Mouse (Mus musculus) heart, embryonic 13.5 days (tissue): Measurements from ENCODE around the gene Chfr. TPM values are rescaled to one million over a fixed set of nuclear protein-coding genes. Genes with fewer than 3 reads are reported as not detected.
A peak's percentile ranks its signal among the peaks of the same experiment; 100 is the strongest.

Experiments
- ATAC-seq: fragments of 200-750 bp; cut with Nextera tagmentation; 2 replicates; pipeline ENCODE4 v1.8.0; 2017; ENCODE audit warnings: moderate TSS enrichment; ENCODE audit not compliant: insufficient number of reproducible peaks, low FRiP score, low TSS enrichment; ENCODE audit errors: extremely low read depth
- H3K27ac ChIP-seq: fragments of 300-500 bp; sonication (generic); replicated peaks from 2 replicates; pipeline ENCODE4 v1.5.1; 2015; ENCODE audit warnings: moderate library complexity, mild to moderate bottlenecking, inconsistent platforms
- H3K27me3 ChIP-seq: fragments of 300-500 bp; sonication (generic); replicated peaks from 2 replicates; pipeline ENCODE4 v1.6.1; 2015; ENCODE audit warnings: mild to moderate bottlenecking, inconsistent platforms
- H3K36me3 ChIP-seq: fragments of 300-500 bp; sonication (generic); 2 replicates; pipeline ENCODE4 v1.6.1; 2015; ENCODE audit warnings: mild to moderate bottlenecking, inconsistent platforms
- H3K4me1 ChIP-seq: fragments of 300-500 bp; sonication (generic); 2 replicates; pipeline ENCODE4 v1.6.1; 2015; ENCODE audit warnings: inconsistent platforms
- H3K4me2 ChIP-seq: fragments of 300-500 bp; sonication (generic); 2 replicates; pipeline ENCODE4 v1.6.1; 2015; ENCODE audit warnings: inconsistent platforms, mild to moderate bottlenecking, moderate library complexity
- H3K4me3 ChIP-seq: fragments of 300-500 bp; sonication (generic); 2 replicates; pipeline ENCODE4 v1.5.1; 2015; ENCODE audit warnings: moderate library complexity, mild to moderate bottlenecking, inconsistent platforms
- H3K9ac ChIP-seq: fragments of 300-500 bp; sonication (generic); 2 replicates; pipeline ENCODE4 v1.6.1; 2015; ENCODE audit warnings: inconsistent platforms, mild to moderate bottlenecking, moderate library complexity
- H3K9me3 ChIP-seq: fragments of 300-500 bp; sonication (generic); 2 replicates; pipeline ENCODE4 v1.6.1; 2016; ENCODE audit warnings: inconsistent platforms
- WGBS: fragments of 180-500 bp; shearing (Covaris S2); methylation state at CpG from one replicate; pipeline ENCODE4 v1.1.7; 2015; ENCODE audit warnings: mixed read lengths; 5-methylcytosine and 5-hydroxymethylcytosine counted together
- polyA plus RNA-seq: library from polyadenylated mRNA; unstranded; fragments of >200 nt; fragmentation: Nextera tagmentation; extraction: Ambion mirVana; gene quantifications from 2 replicates; pipeline ENCODE4 v1.2.1, GENCODE M21; 2015

Chfr gene
- polyA plus RNA-seq = 25.8 and 29.9 TPM in 2 replicates

DNA sequence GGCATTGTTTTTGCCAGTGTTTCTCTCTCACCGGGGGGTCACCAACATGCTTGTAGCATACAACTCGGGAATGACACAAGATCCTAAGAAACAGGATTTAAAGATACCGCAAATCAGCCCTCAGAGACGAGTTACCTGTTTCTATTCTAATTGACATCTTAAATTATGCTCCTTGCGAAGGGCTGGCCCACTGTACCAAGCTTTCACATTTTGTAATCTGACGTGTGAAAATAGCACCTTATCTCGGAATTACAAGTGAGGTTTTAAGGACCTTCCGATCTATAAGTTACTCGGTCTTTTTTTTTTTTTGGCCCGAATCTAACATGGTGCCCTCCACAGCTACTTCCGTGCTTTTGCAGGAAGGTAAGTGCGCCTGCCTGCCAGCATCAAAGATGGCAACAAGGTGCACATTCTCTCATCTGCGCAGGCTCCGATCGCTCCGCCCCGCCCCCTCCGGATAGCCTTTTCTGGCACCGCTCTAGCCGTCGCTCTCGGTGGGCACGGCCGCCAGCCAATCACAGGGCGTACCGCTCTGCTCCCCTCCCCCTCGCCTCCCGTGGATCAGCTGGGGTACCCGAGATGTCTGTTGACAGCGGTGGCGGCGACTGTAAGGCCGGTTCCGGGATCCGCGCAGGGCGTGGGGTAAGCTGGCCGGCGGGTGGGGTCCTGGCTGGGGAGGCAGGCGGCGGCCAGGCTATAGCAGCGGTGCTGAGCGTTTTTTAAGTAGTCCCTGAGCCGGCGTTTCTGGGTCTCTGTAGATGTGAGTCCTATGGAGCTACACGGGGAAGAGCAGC lies at the start of gene Chfr:
Gene Chfr, plus strand, starts transcription at position 550 of the 794 bp plus-strand sequence.
- ATAC-seq = peak; percentile 100
- H3K27me3 ChIP-seq = no peaks in the 10 kb centered on the region
- H3K9ac ChIP-seq = peak within 1 kb of the TSS; percentile 92
- H3K4me2 ChIP-seq = peak within 1 kb of the TSS; percentile 88
- peaks cover 34% of the 10 kb centered on the region for H3K36me3 ChIP-seq
- H3K4me1 ChIP-seq = peaks cover 20% of the 10 kb centered on the region
- 3% methylated on average over 46 of the region's 46 CpGs for WGBS
- peak within 1 kb of the TSS; percentile 71 for H3K4me3 ChIP-seq
- peaks cover 11% of the 10 kb centered on the region; the same call in 1 of the 2 replicates for H3K9me3 ChIP-seq
- peak within 1 kb of the TSS; percentile 77 for H3K27ac ChIP-seq

DNA sequence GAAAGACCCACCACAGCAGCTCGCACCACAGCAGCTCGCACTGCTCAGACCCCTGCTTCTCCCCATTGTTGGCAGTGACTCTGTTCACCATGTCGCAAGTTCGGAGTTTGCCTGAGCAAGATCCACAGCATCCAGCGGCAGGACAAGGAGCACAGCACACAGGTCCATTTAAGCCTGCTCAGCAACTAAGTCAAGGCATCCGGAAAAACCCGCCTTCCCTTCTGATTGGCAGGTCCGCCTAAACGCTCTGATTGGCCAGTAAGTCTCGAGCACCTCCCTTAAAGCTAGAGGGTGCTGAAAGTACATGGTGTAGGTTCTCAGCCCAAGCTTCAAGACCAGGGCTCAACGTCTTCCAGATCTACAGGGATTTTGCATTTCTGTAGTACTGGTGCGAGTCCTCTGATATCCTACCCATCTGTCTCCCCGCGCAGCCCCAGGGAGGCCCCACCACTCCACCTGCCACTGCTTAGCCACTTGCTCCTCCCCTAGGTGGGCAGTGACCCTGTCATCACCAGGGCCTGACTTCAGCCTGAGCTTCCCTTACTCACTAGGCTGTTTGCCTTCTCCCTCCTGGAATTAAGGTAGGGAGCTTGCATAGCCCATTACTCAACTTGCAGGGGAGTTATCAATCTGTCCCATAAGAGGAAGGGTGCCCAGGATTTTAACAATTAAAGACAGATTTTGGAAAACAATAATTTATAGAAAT lies 49.3 kb upstream of the Chfr start:
- 20% methylated on average over 14 of the region's 14 CpGs for WGBS
- H3K27me3 ChIP-seq = no peaks in the 10 kb centered on the region
- peak overlapping the region; percentile 42 for H3K4me2 ChIP-seq
- H3K9me3 ChIP-seq = peaks cover 7% of the 10 kb centered on the region
- no peak for ATAC-seq
- H3K36me3 ChIP-seq = no peaks in the 10 kb centered on the region
- no peaks in the 10 kb centered on the region for H3K4me1 ChIP-seq
- no peak overlapping the region for H3K9ac ChIP-seq
- no peak overlapping the region for H3K27ac ChIP-seq
- H3K4me3 ChIP-seq = no peak overlapping the region

DNA sequence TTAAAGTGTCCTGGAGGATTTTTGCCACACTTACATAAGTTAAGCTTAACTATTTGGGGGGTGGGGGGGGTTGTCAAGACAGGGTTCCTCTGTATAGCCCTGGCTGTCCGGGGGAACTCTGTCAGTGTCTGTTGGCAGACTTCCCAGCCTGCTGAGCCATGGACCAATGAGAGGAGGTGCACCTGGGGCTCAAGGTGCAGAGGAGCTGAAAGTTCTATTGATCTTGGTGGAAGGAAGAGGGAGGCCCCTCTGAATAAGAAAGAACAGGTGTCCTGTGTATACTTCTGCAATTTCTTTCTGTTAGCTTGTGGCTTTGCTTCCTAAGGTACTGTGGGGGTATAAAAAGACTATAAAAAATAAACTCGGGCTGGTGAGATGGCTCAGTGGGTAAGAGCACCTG lies 44.1 kb upstream of the Chfr start:
- no peak for ATAC-seq
- 62% methylated on average over 2 of the region's 2 CpGs for WGBS
- Histone ChIP-seq H3K4me1 (peaks cover 9% of the 10 kb centered on the region; the same call in 1 of the 2 replicates), H3K9ac (no peak overlapping the region), H3K27me3 (no peaks in the 10 kb centered on the region), H3K4me3 (no peak overlapping the region), H3K36me3 (no peaks in the 10 kb centered on the region), H3K27ac (no peak overlapping the region), H3K4me2 (no peak overlapping the region), H3K9me3 (no peaks in the 10 kb centered on the region)

DNA sequence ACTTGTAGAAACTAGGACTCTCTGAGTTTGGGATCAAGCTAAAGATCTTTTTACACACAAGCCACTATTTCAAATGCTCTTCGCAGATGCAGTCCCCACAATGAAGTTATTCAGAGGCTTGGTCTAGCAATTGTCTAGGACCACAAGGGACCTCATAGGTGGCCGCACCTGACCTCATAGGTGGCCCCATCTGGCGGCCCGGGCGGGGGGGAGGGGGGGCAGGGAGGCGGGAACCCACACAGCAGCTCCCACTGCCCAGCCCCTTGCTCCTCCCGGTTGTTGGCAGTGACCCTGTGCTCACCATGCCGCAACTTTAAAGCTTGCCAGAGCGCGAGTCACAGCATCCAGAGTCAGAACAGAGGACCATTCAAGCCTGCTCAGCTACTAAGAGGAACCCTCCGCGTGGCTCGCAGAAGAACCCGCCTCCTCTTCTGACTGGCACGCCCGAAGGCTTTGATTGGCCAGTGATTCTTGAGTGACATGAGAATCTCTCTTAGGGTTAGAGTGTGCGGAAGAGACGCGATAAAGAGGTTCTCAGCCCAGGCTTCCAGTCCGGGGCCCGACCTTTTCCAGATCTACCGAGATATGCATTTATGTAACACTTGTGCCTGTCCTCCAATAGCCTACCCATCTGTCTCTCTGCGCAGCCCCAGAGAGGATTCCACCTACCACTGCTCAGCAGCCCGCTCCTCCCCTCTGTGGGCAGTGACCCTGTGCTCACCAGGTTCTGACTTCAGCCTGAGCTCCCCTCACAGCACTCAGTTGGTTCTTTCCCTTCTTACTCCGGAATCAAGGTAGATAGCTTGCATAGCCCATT lies 41.4 kb upstream of the Chfr start, which contains the start of gene Gm35315:
Gene Gm35315, minus strand, starts transcription at position 391 of the 817 bp plus-strand sequence.
- Histone ChIP-seq H3K4me1 (peaks cover 9% of the 10 kb centered on the region; the same call in 1 of the 2 replicates), H3K9me3 (no peaks in the 10 kb centered on the region), H3K36me3 (no peaks in the 10 kb centered on the region), H3K9ac (peak within 1 kb of the TSS; percentile 79), H3K4me2 (peak within 1 kb of the TSS; percentile 80), H3K27me3 (peaks cover 8% of the 10 kb centered on the region; the same call in 1 of the 2 replicates), H3K27ac (peak within 1 kb of the TSS; percentile 40; the same call in 1 of the 2 replicates), H3K4me3 (peak within 1 kb of the TSS; percentile 59)
- WGBS = under 1% methylated on average over 24 of the region's 25 CpGs
- peak; percentile 91 for ATAC-seq

DNA sequence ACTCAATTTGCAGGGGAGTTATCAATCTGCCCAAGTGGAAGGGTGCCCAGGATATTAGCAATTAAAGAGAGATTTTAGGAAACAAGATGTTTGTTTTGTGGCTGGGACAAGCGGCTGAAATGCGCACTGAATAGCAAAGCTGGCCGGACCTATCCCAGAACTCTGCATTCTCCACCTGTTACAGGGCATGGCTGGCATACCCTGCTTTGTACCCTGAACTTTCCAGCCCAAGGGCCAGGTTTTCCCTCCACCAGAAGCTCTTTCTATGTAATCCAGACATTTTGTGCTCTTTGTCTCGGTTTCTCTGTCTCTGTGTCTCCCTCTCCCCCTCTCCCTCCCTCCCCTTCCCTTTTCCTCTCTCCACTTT lies 40.8 kb upstream of the Chfr start:
- ATAC-seq = no peak
- Histone ChIP-seq H3K9me3 (no peaks in the 10 kb centered on the region), H3K4me1 (peaks cover 9% of the 10 kb centered on the region; the same call in 1 of the 2 replicates), H3K9ac (peak overlapping the region; percentile 79), H3K36me3 (no peaks in the 10 kb centered on the region), H3K27me3 (peaks cover 11% of the 10 kb centered on the region; the same call in 1 of the 2 replicates), H3K27ac (peak overlapping the region; percentile 40; the same call in 1 of the 2 replicates), H3K4me2 (peak overlapping the region; percentile 80), H3K4me3 (peak overlapping the region; percentile 59)
- WGBS = 9% methylated on average over 4 of the region's 4 CpGs

DNA sequence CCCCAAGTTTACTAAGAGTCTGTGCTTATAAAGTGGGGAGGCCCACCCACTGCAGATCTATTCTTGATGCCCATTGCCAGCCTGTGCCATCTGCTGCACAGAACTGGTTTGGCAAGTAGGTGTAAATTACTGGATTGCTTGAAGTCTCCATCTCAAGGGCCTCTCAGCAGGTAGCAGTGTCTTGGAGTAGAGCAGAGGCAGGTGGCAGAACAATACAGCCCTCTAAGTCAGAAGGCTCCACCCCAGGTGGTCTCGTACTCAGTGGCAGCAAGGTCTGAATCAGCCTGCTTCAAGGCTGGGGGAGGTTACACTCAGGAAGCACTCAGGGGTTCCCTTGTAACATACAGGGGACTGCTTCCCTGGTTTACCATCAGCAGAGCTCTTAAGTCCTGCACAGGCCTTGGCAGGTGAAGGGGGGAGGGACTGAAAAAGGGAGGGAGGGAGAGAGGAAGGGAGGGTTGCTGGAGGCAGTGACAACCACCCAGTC lies 36.6 kb upstream of the Chfr start:
- 67% methylated on average over 1 of the region's 1 CpGs for WGBS
- Histone ChIP-seq H3K4me3 (no peak overlapping the region), H3K36me3 (peaks cover 18% of the 10 kb centered on the region), H3K4me2 (no peak overlapping the region), H3K4me1 (peaks cover 33% of the 10 kb centered on the region), H3K27me3 (peaks cover 29% of the 10 kb centered on the region), H3K9ac (no peak overlapping the region), H3K27ac (no peak overlapping the region), H3K9me3 (no peaks in the 10 kb centered on the region)
- ATAC-seq = no peak

DNA sequence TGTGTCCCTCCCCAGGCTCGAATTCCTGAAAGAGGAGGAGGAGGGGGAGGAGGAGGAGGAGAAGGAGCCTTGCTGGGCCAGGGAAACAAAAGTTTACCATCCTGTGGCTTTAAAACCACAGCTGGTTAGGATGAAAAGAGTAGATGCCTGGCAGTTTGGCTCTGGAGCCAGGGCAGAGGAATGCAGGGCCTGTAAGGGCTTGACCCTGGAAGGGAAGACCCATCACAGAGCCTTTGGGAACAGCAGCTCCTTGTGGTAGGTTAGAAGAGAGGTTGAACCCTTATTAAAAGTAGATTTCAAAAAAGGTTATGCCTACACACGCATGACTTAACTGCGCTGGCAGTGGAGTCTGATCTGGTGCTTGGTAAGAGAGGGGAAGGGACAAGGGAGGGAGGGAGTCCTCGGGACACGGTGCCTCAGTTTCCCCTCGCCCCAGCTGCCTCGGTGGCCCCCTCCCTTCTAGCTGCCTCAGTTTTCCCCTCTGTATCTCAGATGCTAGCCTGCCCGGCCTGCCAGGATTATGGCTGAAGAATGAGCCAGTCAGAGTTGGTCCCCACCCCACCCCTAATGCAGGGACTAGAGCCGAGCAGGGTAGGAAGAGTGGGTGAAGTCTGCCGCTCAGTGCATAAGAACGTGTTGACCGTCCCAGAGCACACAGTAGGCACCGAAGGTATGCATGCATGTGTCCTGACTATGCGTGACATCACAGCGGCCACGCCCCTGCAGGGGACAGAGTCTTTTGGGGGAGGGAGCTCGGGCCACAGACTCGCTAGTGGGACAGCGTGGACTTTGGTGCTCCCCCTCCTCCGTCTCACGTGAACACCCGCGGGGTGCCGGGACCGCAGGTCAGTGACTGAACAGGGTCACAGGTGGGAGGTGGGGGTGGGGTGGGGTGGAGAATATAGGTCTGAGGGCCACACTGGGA lies 35.7 kb upstream of the Chfr start, which contains the start of gene Plcxd1:
Gene Plcxd1, plus strand, starts transcription at position 314 of the 925 bp plus-strand sequence.
- Histone ChIP-seq H3K27me3 (peaks cover 29% of the 10 kb centered on the region), H3K9ac (0 out of 2 replicates have a peak within 1 kb of the TSS, but pooled peaks have one; percentile 67), H3K36me3 (peaks cover 27% of the 10 kb centered on the region), H3K4me2 (peak within 1 kb of the TSS; percentile 84), H3K4me3 (peak within 1 kb of the TSS; percentile 44), H3K4me1 (peaks cover 28% of the 10 kb centered on the region), H3K9me3 (no peaks in the 10 kb centered on the region), H3K27ac (no peak within 1 kb of the TSS)
- WGBS = 8% methylated on average over 25 of the region's 25 CpGs
- 0 out of 2 replicates have a peak, but pooled peaks have one; percentile 29 for ATAC-seq

DNA sequence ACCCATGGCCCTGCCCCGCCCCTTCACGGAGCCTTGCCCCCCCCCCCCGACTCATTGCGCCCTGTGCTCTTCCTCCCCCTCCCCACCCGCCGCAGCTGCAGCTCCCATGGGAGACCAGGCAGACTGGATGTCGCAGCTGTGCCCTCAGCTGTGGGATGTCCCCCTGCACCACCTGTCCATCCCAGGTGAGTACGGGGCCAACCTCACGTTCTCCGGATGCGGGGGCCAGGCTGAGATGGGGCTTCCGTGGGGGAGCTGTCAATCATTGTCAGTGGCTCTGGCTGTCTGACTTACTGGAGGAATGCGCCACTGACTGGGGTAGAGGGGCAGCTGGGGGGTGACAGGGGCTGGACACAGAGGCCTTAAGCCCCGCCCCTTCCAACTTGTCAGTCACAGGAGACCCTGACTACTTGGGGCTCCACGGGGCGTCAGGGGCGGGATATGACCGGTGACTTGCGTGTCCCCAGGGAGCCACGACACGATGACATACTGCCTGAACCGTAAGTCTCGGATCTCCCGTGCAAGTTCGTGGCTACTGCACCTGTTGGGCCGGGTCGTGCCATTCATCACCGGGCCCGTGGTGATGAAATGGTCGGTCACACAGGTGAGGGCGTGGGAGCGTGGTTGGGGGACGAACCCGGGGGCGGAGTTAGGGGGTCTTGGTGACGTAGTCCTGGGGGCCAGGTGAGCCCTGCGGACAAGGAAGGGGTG lies 34.6 kb upstream of the Chfr start:
- Histone ChIP-seq H3K4me3 (peak overlapping the region; percentile 44), H3K36me3 (peaks cover 39% of the 10 kb centered on the region), H3K9me3 (no peaks in the 10 kb centered on the region), H3K4me2 (peak overlapping the region; percentile 84), H3K27ac (no peak overlapping the region), H3K4me1 (peaks cover 25% of the 10 kb centered on the region), H3K9ac (peak overlapping the region; percentile 67), H3K27me3 (peaks cover 29% of the 10 kb centered on the region)
- WGBS = 3% methylated on average over 36 of the region's 37 CpGs
- no peak; the same call in 1 of the 2 replicates for ATAC-seq

DNA sequence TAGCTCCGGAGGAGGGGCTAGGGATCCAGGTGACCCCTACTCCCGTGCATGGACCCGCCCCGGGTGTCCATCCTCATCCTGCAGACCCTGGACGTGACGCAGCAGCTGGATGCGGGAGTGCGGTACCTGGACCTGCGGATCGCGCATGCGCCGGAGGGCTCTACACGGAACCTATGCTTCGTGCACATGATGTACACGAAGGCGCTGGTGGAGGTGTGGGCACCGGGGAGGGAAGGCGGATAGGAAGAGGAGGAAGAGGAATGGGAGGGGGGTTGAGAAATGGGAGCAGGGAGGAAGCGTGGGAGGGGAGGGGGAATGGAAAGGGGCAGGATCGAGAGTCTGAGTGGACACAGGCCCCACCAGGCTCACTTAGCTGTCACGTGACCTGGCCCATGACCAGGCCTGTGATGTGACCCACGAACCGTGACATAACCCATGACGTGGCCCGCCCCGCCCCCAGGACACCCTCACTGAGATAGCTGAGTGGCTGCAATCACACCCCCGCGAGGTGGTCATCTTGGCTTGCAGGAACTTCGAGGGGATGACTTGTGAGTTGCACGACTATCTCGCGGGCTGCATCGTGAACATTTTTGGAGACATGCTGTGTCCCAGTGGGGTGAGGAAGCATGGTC lies 33.8 kb upstream of the Chfr start:
- WGBS = 9% methylated on average over 34 of the region's 34 CpGs
- peaks cover 45% of the 10 kb centered on the region for H3K36me3 ChIP-seq
- H3K9ac ChIP-seq = peak overlapping the region; percentile 67
- no peaks in the 10 kb centered on the region for H3K9me3 ChIP-seq
- no peak overlapping the region for H3K27ac ChIP-seq
- peak overlapping the region; percentile 84 for H3K4me2 ChIP-seq
- H3K4me1 ChIP-seq = peaks cover 32% of the 10 kb centered on the region
- peak; percentile 39; the same call in 1 of the 2 replicates for ATAC-seq
- H3K27me3 ChIP-seq = peaks cover 29% of the 10 kb centered on the region
- peak overlapping the region; percentile 44 for H3K4me3 ChIP-seq
